Mouse (Mus musculus): ENCODE measurements around the gene Crebrf.

Gene Crebrf

DNA sequence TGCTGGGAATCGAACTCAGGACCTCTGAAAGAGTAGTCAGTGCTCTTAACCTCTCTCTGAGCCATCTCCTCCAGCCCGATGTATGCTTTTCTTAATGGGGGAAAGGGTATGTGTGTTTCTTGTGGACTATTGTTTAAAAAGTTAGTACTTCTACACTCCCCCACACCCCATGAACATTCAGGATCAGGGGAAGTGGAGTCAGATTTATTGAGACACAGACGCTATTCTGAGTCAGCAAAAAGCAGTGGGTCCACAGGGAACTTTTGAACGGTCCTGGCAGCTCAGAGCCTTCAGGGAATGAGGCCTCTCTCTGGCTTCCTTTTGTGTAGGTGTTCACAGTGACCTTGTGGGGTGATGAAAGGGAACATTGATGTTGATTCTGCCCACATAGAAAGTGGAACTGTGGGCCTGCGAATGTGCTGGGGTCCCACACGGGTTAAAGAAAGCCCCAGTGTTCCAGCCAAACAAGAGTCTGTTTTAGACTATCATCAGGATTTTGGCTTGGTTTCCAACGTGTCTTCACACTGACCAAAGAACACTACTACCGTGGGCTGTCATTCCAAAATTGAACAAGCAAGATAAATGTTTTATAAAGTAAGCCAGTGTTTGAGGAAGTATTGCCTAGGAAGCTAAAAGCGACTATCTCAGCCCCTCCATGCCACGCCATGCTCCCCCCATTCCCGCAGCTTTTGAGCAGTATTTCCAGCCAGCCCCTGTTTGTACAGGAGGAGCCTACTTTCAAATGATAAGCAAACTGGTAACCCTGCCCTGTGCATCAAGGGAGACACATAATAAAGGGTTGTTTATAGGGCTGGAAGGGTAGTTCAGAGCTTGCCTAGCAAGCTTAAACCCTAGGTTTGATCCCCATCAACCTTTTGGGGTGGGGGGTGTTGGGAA lies 9.7 kb upstream of the Crebrf start:
- no peak for DNase-seq (ENCODE audit: low read depth in 1 of 2, low spot score in 2 of 2)

DNA sequence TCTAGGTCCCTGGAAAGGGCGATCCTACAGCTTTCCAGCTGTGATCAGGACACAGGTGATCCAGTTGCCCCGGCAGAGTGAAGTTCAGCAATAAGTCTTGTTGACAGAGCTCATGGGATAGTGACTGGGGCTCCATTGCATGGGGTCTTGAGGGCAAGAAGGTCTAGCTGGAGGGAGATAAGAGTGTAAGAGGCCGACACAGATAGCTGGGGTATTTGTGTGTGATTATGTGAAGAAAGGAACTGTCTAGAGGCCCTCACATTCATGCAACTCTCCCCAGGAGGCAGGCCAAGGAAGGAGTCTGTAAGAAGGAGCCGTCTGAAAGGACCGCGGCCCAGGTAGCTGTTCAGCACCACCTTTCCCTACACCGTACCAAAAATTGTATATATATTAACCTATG lies 8.4 kb upstream of the Crebrf start:
- no peak for DNase-seq (ENCODE audit: low read depth in 1 of 2, low spot score in 2 of 2)

DNA sequence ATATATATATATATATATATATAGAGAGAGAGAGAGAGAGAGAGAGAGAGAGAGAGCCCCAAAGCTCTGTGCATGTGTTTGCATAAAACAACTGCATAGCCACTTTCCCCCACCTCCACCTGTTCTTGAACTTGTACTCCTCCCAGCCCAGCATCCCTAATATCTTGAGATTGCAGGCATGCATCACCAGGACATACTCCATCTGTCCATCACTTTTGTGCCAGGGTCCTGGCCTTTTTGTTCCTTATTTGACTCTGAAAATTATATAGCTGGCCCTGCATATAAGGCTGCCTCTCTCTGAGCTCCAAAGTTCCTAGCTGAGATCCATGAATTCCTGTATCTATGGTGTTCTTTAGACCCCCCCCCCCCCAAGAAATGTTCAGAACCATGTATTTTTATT lies 7.0 kb upstream of the Crebrf start:
- DNase-seq (ENCODE audit: low read depth in 1 of 2, low spot score in 2 of 2): no peak

DNA sequence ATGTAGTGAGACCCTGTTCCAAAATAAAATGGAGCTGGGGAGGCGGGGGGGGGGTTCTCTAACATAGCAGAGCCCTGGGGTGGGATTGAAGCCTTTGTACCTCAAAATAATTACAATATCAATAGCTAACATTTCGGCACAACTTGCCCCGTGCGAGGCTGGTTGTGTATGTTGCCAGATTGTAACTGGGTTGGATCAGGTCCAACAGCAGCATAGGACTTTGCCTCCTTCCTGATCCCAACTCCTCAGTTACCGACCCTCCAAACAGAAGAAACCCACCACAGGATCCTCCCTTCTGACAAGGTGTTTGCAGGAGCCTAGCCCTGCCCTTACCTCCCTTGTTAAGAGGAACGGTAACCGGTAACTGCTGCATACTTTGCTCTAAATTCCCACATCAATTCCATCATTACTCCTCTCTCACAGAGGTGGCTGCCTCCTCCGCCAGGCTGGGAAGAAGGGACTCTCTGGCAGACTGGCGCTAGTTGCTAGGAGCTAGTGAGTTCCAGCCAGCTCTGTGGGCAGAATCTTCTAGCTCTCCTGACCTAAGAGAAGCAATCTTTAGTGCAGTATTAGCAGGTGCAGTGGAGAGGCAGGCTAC lies 6.4 kb upstream of the Crebrf start:
- no peak for DNase-seq (ENCODE audit: low read depth in 1 of 2, low spot score in 2 of 2)

DNA sequence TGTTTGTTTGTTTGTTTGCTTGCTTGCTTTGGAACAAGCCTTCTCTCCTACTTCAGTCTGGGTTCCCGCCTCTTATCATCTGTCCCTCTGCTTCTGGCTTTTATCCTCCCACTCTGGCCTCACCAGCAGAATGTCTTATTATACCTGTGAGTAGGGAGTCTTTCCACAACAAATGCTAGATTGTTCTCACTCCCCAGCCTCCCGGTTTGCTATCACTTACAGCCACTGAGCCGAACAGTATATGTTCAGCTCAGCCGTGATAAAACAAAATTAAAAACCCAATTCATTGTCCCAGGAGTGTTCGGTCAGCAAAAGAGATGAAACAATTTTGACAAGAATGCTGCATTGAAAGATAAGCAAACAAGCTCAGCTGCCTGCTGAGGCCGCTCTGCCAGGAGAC lies 5.4 kb upstream of the Crebrf start:
- DNase-seq (ENCODE audit: low read depth in 1 of 2, low spot score in 2 of 2): no peak

DNA sequence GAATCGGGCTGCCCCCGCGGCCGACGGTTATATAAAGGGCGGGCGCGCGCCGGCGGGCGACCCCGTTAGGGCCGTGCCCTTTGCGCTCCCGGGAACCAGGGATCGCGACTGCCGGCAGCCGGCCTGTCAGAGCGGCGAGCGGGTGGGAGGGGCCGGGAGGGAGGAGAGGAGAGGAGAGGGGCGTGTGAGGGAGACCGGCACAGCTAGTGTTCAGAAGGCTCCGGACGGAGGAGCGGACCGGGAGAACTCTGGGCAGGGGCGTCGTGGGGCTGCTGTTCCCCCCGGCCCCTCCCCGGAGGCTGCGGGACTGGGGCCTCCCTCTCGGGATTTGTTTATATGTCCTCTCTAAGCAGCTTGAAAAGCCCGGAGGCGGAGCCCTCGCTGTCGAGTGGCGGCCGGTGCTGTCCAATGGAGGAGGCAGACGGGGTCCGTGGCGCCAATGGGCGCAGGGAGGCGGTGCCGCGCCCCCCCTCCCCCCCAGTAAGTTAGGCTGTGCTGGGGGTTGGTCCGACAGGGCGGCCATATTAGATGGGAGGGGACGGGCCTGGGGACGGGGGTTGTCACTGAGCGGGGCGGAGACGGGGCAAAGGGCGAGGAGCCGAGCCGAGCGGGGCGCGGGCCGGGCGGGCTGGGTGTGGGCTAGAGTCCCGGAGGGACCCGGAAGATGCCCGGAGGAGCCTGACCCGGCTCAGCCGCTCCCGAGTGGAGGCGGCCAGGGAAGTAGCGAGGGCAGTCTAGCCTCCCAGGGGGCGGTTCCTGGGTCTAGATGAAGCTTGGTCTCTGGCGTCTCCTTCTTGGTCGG lies 667 bp downstream of the Crebrf start:
- peak; percentile 92 to 93 for DNase-seq (ENCODE audit: low read depth in 1 of 2, low spot score in 2 of 2)

DNA sequence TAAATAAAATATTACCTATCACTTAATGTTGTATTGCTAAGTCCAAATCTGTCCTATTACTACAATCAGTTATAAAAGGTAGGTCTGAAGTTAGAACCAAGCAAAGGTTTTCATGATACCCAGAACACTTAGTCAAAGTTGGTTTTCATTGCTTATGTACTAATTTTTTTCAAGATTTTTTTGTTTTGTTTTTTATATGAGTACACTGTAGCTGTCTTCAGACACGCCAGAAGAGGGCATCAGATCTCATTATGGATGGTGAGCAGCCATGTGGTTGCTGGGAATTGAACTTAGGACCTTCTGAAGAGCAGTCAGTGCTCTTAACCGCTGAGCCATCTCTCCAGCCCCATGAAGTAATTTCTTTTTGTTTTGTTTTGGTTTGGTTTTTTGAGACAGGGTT lies 2.4 kb downstream of the Crebrf start:
- no peak for DNase-seq (ENCODE audit: low read depth in 1 of 2, low spot score in 2 of 2)

DNA sequence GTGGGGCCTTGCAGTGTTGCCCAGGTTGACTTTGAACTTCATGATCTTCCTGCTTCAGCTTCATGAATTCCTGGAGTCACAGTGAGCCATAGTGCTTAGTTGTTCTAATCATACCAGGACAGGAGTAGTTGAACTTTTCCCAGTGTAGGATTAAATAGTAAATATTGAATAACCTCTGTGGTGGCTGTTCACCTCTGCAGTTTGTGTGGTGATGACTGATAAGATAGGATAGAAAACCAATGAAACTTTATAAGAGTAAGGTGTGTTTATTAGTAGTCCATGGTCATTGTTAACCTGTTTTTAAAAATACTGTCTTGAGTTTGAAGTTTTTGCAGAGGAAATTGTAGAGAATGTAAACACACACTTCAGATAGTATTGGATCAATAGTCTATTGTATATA lies 4.0 kb downstream of the Crebrf start:
- no peak for DNase-seq (ENCODE audit: low read depth in 1 of 2, low spot score in 2 of 2)

DNA sequence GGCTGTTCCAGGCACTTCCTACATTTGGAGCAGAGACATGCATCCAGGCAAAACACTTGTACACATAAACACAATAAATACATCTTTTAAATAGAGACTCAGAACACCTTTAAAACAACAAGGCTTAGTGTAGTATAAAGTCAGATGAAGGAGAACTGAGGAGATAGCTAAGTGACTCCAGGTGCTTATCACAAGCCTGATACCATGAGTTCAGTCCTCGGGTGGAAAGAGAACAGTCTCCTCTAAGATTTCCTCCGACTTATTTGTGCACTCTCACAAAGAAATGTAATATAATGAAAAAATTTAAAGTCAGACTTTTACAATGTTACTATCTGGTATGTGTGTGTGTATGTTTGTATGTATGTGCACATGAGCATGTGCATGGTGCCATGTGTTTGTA lies 6.4 kb downstream of the Crebrf start:
- DNase-seq (ENCODE audit: low read depth in 1 of 2, low spot score in 2 of 2): no peak

DNA sequence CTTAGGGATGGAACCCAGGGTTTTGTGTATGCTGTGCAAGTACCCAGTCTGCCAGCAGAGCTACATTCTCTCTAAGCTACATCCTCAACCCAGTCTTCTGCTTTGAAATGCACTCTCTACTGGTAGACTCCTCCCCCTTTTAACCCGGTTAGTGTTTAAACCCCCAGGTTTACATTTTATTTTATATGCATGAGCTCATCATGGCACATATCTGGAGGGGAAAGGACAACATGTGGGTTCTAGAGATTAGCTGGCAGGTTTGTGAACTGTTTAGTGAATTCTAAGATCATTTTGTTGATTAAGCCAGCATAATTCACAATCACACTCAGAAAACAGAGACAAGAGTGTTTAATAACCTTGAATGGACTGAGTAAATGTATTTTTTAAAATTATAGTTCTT lies 9.3 kb downstream of the Crebrf start:
- DNase-seq (ENCODE audit: low read depth in 1 of 2, low spot score in 2 of 2): no peak

DNA sequence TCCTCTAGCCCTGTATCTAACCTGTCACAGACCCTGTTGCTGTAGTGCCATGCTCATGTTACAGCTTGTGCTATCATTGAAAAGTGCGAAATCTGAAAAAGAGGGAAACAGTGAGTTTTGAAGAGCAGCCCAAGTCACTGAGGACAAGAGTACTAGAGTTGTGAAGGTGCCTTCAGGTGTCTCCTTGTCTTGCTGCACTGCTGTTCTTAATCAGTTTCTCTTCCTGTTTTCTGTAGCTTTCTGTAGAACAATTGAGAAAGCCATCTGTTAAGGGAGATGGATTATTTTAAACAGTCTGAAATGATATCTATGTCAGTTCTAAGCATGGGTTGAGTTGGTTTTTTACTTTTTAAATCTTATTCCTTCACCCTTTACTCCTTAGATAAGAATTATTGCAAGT lies 11.2 kb downstream of the Crebrf start:
- DNase-seq (ENCODE audit: low read depth in 1 of 2, low spot score in 2 of 2): no peak

DNA sequence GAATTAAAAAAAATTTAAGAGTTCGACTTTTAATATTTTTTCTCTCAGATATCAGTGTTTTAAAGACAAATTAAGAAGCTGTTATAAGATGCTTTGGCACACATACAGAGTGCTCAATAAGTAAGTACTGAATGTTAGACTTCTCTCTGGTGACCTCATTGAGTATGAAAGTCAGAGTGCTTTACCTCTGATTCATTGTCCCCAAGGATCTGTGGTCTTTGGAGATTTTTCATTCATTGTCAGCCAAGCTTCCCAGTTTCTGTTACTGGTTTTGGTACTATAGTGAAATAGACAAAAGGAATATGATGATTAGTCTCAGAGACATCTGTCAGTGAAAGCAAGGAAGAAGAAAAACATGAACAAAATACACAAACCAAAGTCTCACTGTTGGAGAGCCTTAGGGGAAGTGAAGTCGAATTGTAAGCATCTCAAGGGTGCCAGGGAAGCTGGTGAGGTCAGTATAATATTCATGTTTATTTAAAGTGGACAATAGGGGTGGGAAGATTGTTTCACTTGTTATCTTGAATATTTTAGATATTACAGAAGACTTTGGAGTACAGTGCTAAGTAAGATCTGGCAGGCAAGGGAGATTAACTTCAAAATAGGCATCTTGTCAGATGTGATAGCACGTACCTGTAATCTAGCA lies 11.8 kb downstream of the Crebrf start:
- DNase-seq (ENCODE audit: low read depth in 1 of 2, low spot score in 2 of 2): no peak

DNA sequence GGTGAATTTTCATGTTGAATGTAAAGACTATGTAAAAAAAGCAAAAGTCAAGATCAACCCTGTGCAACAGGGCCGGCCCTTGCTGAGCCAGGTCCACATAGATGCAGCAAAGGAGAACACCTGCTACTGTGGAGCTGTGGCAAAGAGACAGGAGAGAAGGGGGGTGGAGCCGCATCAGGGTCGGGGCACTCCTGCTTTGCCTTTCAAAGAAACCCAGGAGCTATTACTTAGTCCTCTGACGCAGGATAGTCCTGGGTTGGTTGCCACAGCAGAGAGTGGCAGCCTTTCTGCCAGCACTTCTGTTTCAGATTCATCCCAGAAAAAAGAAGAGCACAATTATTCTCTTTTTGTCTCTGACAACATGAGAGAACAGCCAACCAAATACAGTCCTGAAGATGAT lies 27.1 kb downstream of the Crebrf start:
- no peak for DNase-seq (ENCODE audit: low read depth in 1 of 2, low spot score in 2 of 2)

DNA sequence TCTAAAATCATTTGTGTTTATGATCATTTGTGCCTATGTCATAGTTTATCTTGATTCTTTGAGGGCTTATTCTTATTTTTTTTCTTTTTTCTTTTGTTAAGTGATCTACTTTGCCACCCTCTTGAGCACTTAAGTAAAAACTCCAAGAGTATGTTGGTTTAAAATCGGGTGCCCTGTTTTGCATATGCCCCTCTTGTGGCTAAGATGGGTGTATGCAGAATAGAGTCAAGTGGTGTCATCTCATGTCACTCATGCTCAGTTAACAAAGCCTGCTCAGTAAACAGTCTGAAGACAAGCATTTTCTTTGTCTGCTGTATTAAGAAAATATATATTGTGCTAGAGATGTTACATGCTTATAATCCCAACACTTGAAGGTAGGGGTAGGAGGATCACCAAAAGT lies 27.8 kb downstream of the Crebrf start:
- no peak for DNase-seq (ENCODE audit: low read depth in 1 of 2, low spot score in 2 of 2)

DNA sequence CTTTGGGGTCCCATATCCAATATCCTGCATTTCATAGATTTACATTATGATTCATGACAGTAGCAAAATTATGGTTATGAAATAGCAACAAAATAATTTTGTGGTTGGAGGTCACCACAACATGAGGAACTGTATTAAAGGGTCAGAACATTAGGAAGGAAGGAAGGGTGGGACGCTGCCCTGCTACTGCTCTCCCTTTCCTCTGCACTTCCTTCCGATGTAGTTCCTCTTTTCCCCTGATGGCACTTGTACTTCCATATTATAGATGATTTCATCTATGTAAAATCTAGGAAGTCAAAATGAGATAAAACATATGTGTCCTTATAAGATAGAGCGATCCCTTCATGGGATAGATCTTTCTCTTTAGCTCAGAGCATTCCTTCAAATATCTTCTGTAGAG lies 34.5 kb downstream of the Crebrf start:
- DNase-seq (ENCODE audit: low read depth in 1 of 2, low spot score in 2 of 2): no peak

DNA sequence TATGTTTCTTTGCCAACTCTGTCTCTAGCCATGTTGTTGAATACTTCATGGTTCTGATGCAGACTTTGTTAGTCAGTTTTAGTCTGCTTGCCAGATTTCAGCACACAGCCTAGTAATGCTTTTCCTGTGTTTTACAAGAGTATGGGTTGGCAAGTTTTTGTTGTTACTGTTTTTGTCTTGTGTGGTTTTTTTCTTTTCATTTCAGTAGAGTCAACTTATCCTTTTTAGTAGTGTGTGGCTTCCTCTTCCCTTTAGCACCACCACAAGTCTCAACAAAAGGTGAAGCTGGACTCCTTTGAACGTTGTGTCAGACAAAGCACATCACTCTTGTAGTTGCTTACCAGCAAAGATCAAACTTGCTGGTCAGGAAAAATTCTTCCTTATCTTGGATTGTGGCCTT lies 36.8 kb downstream of the Crebrf start:
- DNase-seq (ENCODE audit: low read depth in 1 of 2, low spot score in 2 of 2): no peak

DNA sequence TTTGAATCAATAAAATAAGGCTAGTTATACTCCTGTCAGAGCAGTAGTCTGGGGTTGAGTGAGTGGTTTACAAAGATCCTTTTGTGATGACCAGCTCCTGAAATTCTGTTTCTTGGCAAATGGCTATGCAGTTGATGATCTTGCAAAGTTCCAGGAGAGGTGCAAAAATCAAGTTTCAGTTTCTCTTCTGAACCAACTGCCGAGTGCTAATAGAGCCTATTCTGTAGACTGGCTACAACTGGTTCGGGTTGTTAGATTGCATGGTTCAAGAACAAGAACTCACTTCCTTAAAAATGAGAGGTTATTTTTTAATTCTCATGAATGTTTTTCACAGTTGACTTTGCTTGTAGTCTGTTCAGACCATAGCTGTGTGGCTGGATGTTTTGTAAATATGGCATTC lies 38.0 kb downstream of the Crebrf start:
- no peak for DNase-seq (ENCODE audit: low read depth in 1 of 2, low spot score in 2 of 2)

DNA sequence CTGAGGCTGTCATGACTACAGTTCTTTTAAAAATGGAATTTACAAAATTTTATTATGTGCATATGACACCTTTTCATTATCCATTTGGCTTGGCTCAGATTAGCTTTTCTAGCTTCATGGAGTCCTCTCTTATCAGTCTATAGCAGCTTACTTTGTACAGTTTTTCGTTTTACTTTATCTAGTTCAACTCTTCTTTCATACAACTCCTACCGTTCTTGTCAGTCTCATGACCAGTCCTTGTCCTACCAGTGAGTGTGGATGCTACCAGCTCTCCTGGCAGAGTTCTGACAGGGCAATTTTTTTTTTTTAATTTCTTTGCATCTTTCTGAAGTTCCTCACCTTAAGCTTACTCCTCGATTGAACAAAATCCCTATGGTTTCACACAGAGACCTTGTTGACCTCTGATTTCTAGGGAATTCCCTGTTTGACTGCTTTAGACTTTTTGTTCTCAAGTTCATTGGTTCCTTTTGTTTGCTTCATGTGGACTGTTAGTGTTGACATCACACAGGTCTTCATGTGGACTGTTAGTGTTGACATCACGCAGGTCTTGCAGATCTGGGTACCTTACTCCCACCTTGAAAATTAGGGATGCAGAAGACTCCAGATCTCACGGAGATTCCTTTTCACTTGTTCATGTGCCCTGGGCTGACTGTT lies 51.8 kb downstream of the Crebrf start:
- no peak for DNase-seq (ENCODE audit: low read depth in 1 of 2, low spot score in 2 of 2)

DNA sequence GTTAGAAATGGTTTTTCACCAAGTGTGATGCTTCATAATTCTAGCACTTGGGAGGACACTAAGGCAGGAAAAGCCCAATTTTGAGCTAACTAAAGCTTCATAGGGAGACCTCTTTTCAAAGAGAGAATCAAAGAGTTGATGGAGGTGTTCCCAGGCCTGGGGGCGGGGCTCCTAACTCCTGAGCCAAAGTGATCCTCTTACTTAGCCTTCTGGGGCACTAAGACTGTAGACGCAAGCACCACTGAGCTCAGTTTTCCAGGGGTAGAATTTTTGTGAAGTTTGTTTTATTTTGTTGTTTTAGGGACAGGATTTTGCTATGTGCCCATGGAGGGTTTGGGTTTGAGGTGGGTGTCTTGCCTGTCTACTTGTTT lies 52.3 kb downstream of the Crebrf start:
- no peak for DNase-seq (ENCODE audit: low read depth in 1 of 2, low spot score in 2 of 2)

DNA sequence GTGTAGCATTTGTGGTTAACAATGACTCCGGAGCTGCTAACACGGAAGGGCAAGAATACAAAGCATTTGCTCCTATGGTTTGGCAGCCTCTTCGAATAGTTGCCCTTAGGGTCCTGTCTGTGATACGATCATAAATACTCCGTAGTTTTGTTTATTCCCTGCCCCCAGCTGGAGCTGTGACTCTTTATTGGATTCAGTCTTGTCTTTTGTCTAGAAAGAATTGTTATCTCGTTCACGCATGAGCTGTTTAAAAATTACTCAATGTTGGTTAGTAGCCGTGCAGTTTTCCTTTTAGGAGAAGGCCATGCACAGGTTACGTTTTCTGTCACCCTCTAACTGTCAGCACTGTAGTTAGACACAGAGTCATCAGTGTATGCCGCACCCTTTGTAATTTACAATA lies 60.8 kb downstream of the Crebrf start:
- DNase-seq (ENCODE audit: low read depth in 1 of 2, low spot score in 2 of 2): no peak

DNA sequence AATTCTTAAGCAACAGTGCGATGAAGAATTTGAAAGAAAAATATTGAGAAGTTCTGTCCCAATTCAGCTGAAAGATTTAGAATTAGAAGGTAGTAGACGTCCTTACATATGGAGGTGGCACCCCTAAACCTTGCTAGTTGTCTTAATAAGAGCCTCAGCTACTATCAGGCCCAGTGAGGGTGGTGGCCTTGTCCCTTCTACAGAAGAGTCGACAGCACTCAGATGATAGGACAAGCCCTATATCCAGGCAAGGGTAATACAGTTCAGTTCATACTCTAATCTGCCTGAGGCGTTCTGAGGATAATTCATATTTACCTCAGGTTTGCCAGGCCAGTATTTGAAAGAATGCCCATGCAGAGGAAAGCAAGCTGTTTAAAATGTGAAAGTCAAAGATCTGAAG lies 62.6 kb downstream of the Crebrf start:
- DNase-seq (ENCODE audit: low read depth in 1 of 2, low spot score in 2 of 2): no peak

All from monocyte, adult 2 months (primary cell).